Mouse (Mus musculus): ENCODE data around the gene Iqcf1. TPM values are rescaled to one million over a fixed set of nuclear protein-coding genes. Genes with fewer than 3 reads are reported as not detected.

Iqcf1 gene
- polyA plus RNA-seq, 1 experiment from 2014 or later = not detected

GRCm38 (mm10) chr9:106454888-106455681 is 44.7 kb upstream of the Iqcf1 start:
- H3K4me3 ChIP-seq (ENCODE audit: low read depth, low read length) = peak overlapping the region; percentile 66
- H3K4me1 ChIP-seq (ENCODE audit: control insufficient read depth, insufficient read depth, low read length) = peaks cover 48% of the 10 kb centered on the region
- WGBS = 2% methylated on average over 17 of the region's 17 CpGs
- H3K27ac ChIP-seq (ENCODE audit: low read depth, low read length) = peak overlapping the region; percentile 92
- H3K36me3 ChIP-seq (ENCODE audit: control insufficient read depth, insufficient read depth, low read length) = peaks cover 6% of the 10 kb centered on the region; the same call in 1 of the 2 replicates
- ATAC-seq (ENCODE audit: low read depth) = peak; percentile 28
- H3K27me3 ChIP-seq (ENCODE audit: control insufficient read depth, insufficient read depth, low read length) = no peaks in the 10 kb centered on the region
- peak overlapping the region; percentile 91 for H3K4me2 ChIP-seq (ENCODE audit: low read depth, low read length)
- peak overlapping the region; percentile 92 for H3K9ac ChIP-seq (replicated peaks; ENCODE audit: low read depth, low read length)
- no peaks in the 10 kb centered on the region for H3K9me3 ChIP-seq (ENCODE audit: control insufficient read depth, low read length)

GRCm38 (mm10) chr9:106456325-106457162 is 43.2 kb upstream of the Iqcf1 start:
- no peak for ATAC-seq (ENCODE audit: low read depth)
- WGBS = 26% methylated on average over 15 of the region's 15 CpGs
- peaks cover 45% of the 10 kb centered on the region for H3K4me1 ChIP-seq (ENCODE audit: control insufficient read depth, insufficient read depth, low read length)

GRCm38 (mm10) chr9:106457163-106457559 is 42.6 kb upstream of the Iqcf1 start:
- Histone ChIP-seq H3K4me1 (ENCODE audit: control insufficient read depth, insufficient read depth, low read length) (peaks cover 45% of the 10 kb centered on the region), H3K27ac (ENCODE audit: low read depth, low read length) (peak overlapping the region; percentile 34), H3K9me3 (ENCODE audit: control insufficient read depth, low read length) (no peaks in the 10 kb centered on the region), H3K4me2 (ENCODE audit: low read depth, low read length) (peak overlapping the region; percentile 91), H3K4me3 (ENCODE audit: low read depth, low read length) (peak overlapping the region; percentile 23), H3K9ac (replicated peaks; ENCODE audit: low read depth, low read length) (peak overlapping the region; percentile 92), H3K36me3 (ENCODE audit: control insufficient read depth, insufficient read depth, low read length) (peaks cover 21% of the 10 kb centered on the region), H3K27me3 (ENCODE audit: control insufficient read depth, insufficient read depth, low read length) (no peaks in the 10 kb centered on the region)
- no peak for ATAC-seq (ENCODE audit: low read depth)
- WGBS = 29% methylated on average over 9 of the region's 9 CpGs

More at GRCm38 (mm10) chr9:106456325-106457162, 43.2 kb upstream of the Iqcf1 start:
- Histone ChIP-seq H3K4me3 (ENCODE audit: low read depth, low read length) (peak overlapping the region; percentile 23), H3K4me2 (ENCODE audit: low read depth, low read length) (peak overlapping the region; percentile 91), H3K27me3 (ENCODE audit: control insufficient read depth, insufficient read depth, low read length) (no peaks in the 10 kb centered on the region), H3K9me3 (ENCODE audit: control insufficient read depth, low read length) (no peaks in the 10 kb centered on the region), H3K36me3 (ENCODE audit: control insufficient read depth, insufficient read depth, low read length) (peaks cover 14% of the 10 kb centered on the region), H3K27ac (ENCODE audit: low read depth, low read length) (peak overlapping the region; percentile 7), H3K9ac (replicated peaks; ENCODE audit: low read depth, low read length) (peak overlapping the region; percentile 92)

- Histone ChIP-seq H3K9me3 (ENCODE audit: control insufficient read depth, low read length) (no peaks in the 10 kb centered on the region), H3K27me3 (ENCODE audit: control insufficient read depth, insufficient read depth, low read length) (no peaks in the 10 kb centered on the region), H3K4me3 (ENCODE audit: low read depth, low read length) (no peak overlapping the region), H3K27ac (ENCODE audit: low read depth, low read length) (no peak overlapping the region), H3K9ac (replicated peaks; ENCODE audit: low read depth, low read length) (no peak overlapping the region), H3K36me3 (ENCODE audit: control insufficient read depth, insufficient read depth, low read length) (peaks cover 26% of the 10 kb centered on the region), H3K4me1 (ENCODE audit: control insufficient read depth, insufficient read depth, low read length) (peaks cover 38% of the 10 kb centered on the region), H3K4me2 (ENCODE audit: low read depth, low read length) (no peak overlapping the region)
- whole genome bisulfite sequencing = 33% methylated on average over 5 of the region's 5 CpGs
- no peak for ATAC-seq (ENCODE audit: low read depth)
These were observed 41.8 kb upstream of the Iqcf1 start for GRCm38 (mm10) chr9:106457920-106458319.

- no peak for ATAC-seq (ENCODE audit: low read depth)
- Histone ChIP-seq H3K4me2 (ENCODE audit: low read depth, low read length) (no peak overlapping the region), H3K27me3 (ENCODE audit: control insufficient read depth, insufficient read depth, low read length) (no peaks in the 10 kb centered on the region), H3K4me1 (ENCODE audit: control insufficient read depth, insufficient read depth, low read length) (peaks cover 46% of the 10 kb centered on the region), H3K4me3 (ENCODE audit: low read depth, low read length) (no peak overlapping the region), H3K36me3 (ENCODE audit: control insufficient read depth, insufficient read depth, low read length) (peaks cover 41% of the 10 kb centered on the region), H3K9me3 (ENCODE audit: control insufficient read depth, low read length) (no peaks in the 10 kb centered on the region), H3K9ac (replicated peaks; ENCODE audit: low read depth, low read length) (no peak overlapping the region), H3K27ac (ENCODE audit: low read depth, low read length) (no peak overlapping the region)
- 82% methylated on average over 15 of the region's 15 CpGs for WGBS
These were observed 39.8 kb upstream of the Iqcf1 start for GRCm38 (mm10) chr9:106459946-106460345.

- peaks cover 43% of the 10 kb centered on the region for H3K4me1 ChIP-seq (ENCODE audit: control insufficient read depth, insufficient read depth, low read length)
- H3K4me2 ChIP-seq (ENCODE audit: low read depth, low read length) = no peak overlapping the region
- H3K36me3 ChIP-seq (ENCODE audit: control insufficient read depth, insufficient read depth, low read length) = peaks cover 41% of the 10 kb centered on the region
- H3K27me3 ChIP-seq (ENCODE audit: control insufficient read depth, insufficient read depth, low read length) = no peaks in the 10 kb centered on the region
- no peak overlapping the region for H3K9ac ChIP-seq (replicated peaks; ENCODE audit: low read depth, low read length)
- WGBS = 75% methylated on average over 18 of the region's 18 CpGs
- ATAC-seq (ENCODE audit: low read depth) = no peak
- no peak overlapping the region for H3K27ac ChIP-seq (ENCODE audit: low read depth, low read length)
- no peak overlapping the region for H3K4me3 ChIP-seq (ENCODE audit: low read depth, low read length)
- no peaks in the 10 kb centered on the region for H3K9me3 ChIP-seq (ENCODE audit: control insufficient read depth, low read length)
These were observed 39.3 kb upstream of the Iqcf1 start for GRCm38 (mm10) chr9:106460401-106461025.

- H3K27ac ChIP-seq (ENCODE audit: low read depth, low read length) = no peak overlapping the region
- no peaks in the 10 kb centered on the region for H3K9me3 ChIP-seq (ENCODE audit: control insufficient read depth, low read length)
- H3K27me3 ChIP-seq (ENCODE audit: control insufficient read depth, insufficient read depth, low read length) = no peaks in the 10 kb centered on the region
- peaks cover 43% of the 10 kb centered on the region for H3K4me1 ChIP-seq (ENCODE audit: control insufficient read depth, insufficient read depth, low read length)
- 93% methylated on average over 9 of the region's 9 CpGs for WGBS
- no peak for ATAC-seq (ENCODE audit: low read depth)
- H3K4me3 ChIP-seq (ENCODE audit: low read depth, low read length) = no peak overlapping the region
- no peak overlapping the region for H3K9ac ChIP-seq (replicated peaks; ENCODE audit: low read depth, low read length)
- no peak overlapping the region for H3K4me2 ChIP-seq (ENCODE audit: low read depth, low read length)
- peaks cover 41% of the 10 kb centered on the region for H3K36me3 ChIP-seq (ENCODE audit: control insufficient read depth, insufficient read depth, low read length)
These were observed 38.7 kb upstream of the Iqcf1 start for GRCm38 (mm10) chr9:106461026-106461415.

GRCm38 (mm10) chr9:106461641-106462429 is 37.9 kb upstream of the Iqcf1 start:
- peaks cover 41% of the 10 kb centered on the region for H3K36me3 ChIP-seq (ENCODE audit: control insufficient read depth, insufficient read depth, low read length)
- H3K9me3 ChIP-seq (ENCODE audit: control insufficient read depth, low read length) = no peaks in the 10 kb centered on the region
- H3K9ac ChIP-seq (replicated peaks; ENCODE audit: low read depth, low read length) = no peak overlapping the region
- H3K4me1 ChIP-seq (ENCODE audit: control insufficient read depth, insufficient read depth, low read length) = peaks cover 36% of the 10 kb centered on the region
- no peak overlapping the region for H3K4me3 ChIP-seq (ENCODE audit: low read depth, low read length)
- no peaks in the 10 kb centered on the region for H3K27me3 ChIP-seq (ENCODE audit: control insufficient read depth, insufficient read depth, low read length)
- WGBS = 87% methylated on average over 16 of the region's 16 CpGs
- ATAC-seq (ENCODE audit: low read depth) = no peak
- H3K4me2 ChIP-seq (ENCODE audit: low read depth, low read length) = no peak overlapping the region
- no peak overlapping the region for H3K27ac ChIP-seq (ENCODE audit: low read depth, low read length)
